Mouse (Mus musculus) hindbrain, embryonic 12.5 days (tissue): ENCODE data around the gene Cdca5. TPM values are rescaled to one million over a fixed set of nuclear protein-coding genes. Genes with fewer than 3 reads are reported as not detected.
A peak's percentile ranks its signal among the peaks of the same experiment; 100 is the strongest.

ENCODE experiments used
- ATAC-seq: fragments of 200-750 bp; cut with Nextera tagmentation; 2 replicates; pipeline ENCODE4 v1.8.0; 2017; ENCODE audit warnings: moderate TSS enrichment; ENCODE audit not compliant: low FRiP score
- H3K27ac ChIP-seq: fragments of 300-500 bp; sonication (generic); 2 replicates; pipeline ENCODE4 v1.5.1; 2016; ENCODE audit warnings: mild to moderate bottlenecking
- H3K27me3 ChIP-seq: fragments of 300-500 bp; sonication (generic); 2 replicates; pipeline ENCODE4 v1.6.1; 2016; ENCODE audit warnings: mild to moderate bottlenecking
- H3K36me3 ChIP-seq: fragments of 300-500 bp; sonication (generic); 2 replicates; pipeline ENCODE4 v1.6.1; 2016; ENCODE audit warnings: mild to moderate bottlenecking
- H3K4me1 ChIP-seq: fragments of 300-500 bp; sonication (generic); 2 replicates; pipeline ENCODE4 v1.6.1; 2016
- H3K4me2 ChIP-seq: fragments of 300-500 bp; sonication (generic); replicated peaks from 2 replicates; pipeline ENCODE4 v1.6.1; 2016; ENCODE audit warnings: mild to moderate bottlenecking
- H3K4me3 ChIP-seq: fragments of 300-500 bp; sonication (generic); 2 replicates; pipeline ENCODE4 v1.5.1; 2016; ENCODE audit warnings: mild to moderate bottlenecking
- H3K9ac ChIP-seq: fragments of 300-500 bp; sonication (generic); 2 replicates; pipeline ENCODE4 v1.6.1; 2016; ENCODE audit warnings: mild to moderate bottlenecking, moderate library complexity
- H3K9me3 ChIP-seq: fragments of 300-500 bp; sonication (generic); replicated peaks from 2 replicates; pipeline ENCODE4 v1.6.1; 2016; ENCODE audit warnings: mild to moderate bottlenecking
- WGBS: fragments of 180-500 bp; shearing (Covaris S2); methylation state at CpG from one replicate; pipeline ENCODE4 v1.1.7; 2016; 5-methylcytosine and 5-hydroxymethylcytosine counted together
- polyA plus RNA-seq: library from polyadenylated mRNA; unstranded; fragments of >200 nt; fragmentation: Nextera tagmentation; extraction: Ambion mirVana; gene quantifications from 2 replicates; pipeline ENCODE4 v1.2.1, GENCODE M21; 2016

Cdca5 gene
- polyA plus RNA-seq, 1 experiment from 2014 or later = 24.5 TPM

GRCm38 (mm10) chr19:6085417-6085879, 665 bp downstream of the Cdca5 start:
- H3K4me3 ChIP-seq = peak overlapping the region; percentile 78
- H3K9ac ChIP-seq = peak overlapping the region; percentile 44
- H3K36me3 ChIP-seq = peaks cover 40% of the 10 kb centered on the region
- H3K27me3 ChIP-seq = no peaks in the 10 kb centered on the region
- no peaks in the 10 kb centered on the region for H3K9me3 ChIP-seq
- 2% methylated on average over 17 of the region's 17 CpGs for WGBS
- H3K4me1 ChIP-seq = peaks cover 18% of the 10 kb centered on the region
- no peak overlapping the region for H3K27ac ChIP-seq
- peak overlapping the region; percentile 96 for H3K4me2 ChIP-seq
- peak; percentile 75 for ATAC-seq

- Histone ChIP-seq H3K27me3 (no peaks in the 10 kb centered on the region), H3K4me2 (no peak overlapping the region), H3K4me1 (peaks cover 10% of the 10 kb centered on the region), H3K4me3 (no peak overlapping the region), H3K9me3 (no peaks in the 10 kb centered on the region), H3K9ac (no peak overlapping the region), H3K27ac (no peak overlapping the region), H3K36me3 (peaks cover 41% of the 10 kb centered on the region)
- no peak for ATAC-seq
- 94% methylated on average over 13 of the region's 13 CpGs for WGBS
Observed at GRCm38 (mm10) chr19:6088841-6089240, 4.1 kb downstream of the Cdca5 start.

- 91% methylated on average over 7 of the region's 7 CpGs for WGBS
- Histone ChIP-seq H3K9me3 (no peaks in the 10 kb centered on the region), H3K4me3 (no peak within 1 kb of the TSS), H3K27me3 (no peaks in the 10 kb centered on the region), H3K36me3 (peaks cover 31% of the 10 kb centered on the region), H3K27ac (no peak within 1 kb of the TSS), H3K4me2 (no peak within 1 kb of the TSS), H3K4me1 (no peaks in the 10 kb centered on the region), H3K9ac (no peak within 1 kb of the TSS)
- ATAC-seq = no peak
Observed at GRCm38 (mm10) chr19:6094119-6094518, 9.3 kb downstream of the Cdca5 start, which contains the start of gene AC131692.1. AC131692.1 (plus strand) TSS chr19:6094419.

GRCm38 (mm10) chr19:6097847-6098246, 13.1 kb downstream of the Cdca5 start:
- Histone ChIP-seq H3K9ac (no peak overlapping the region), H3K4me3 (no peak overlapping the region), H3K27me3 (no peaks in the 10 kb centered on the region), H3K4me1 (no peaks in the 10 kb centered on the region), H3K36me3 (peaks cover 4% of the 10 kb centered on the region; the same call in 1 of the 2 replicates), H3K9me3 (no peaks in the 10 kb centered on the region), H3K4me2 (no peak overlapping the region), H3K27ac (no peak overlapping the region)
- ATAC-seq = no peak
- 89% methylated on average over 3 of the region's 3 CpGs for WGBS

GRCm38 (mm10) chr19:6101186-6101585, 16.4 kb downstream of the Cdca5 start:
- WGBS = 54% methylated on average over 6 of the region's 6 CpGs
- Histone ChIP-seq H3K27me3 (no peaks in the 10 kb centered on the region), H3K4me3 (no peak overlapping the region), H3K9me3 (no peaks in the 10 kb centered on the region), H3K36me3 (no peaks in the 10 kb centered on the region), H3K9ac (no peak overlapping the region), H3K27ac (no peak overlapping the region), H3K4me1 (no peaks in the 10 kb centered on the region), H3K4me2 (no peak overlapping the region)
- no peak for ATAC-seq

GRCm38 (mm10) chr19:6102169-6102853, 17.5 kb downstream of the Cdca5 start:
- H3K9ac ChIP-seq = no peak overlapping the region
- H3K27ac ChIP-seq = no peak overlapping the region
- no peaks in the 10 kb centered on the region for H3K9me3 ChIP-seq
- no peaks in the 10 kb centered on the region for H3K4me1 ChIP-seq
- H3K36me3 ChIP-seq = no peaks in the 10 kb centered on the region
- no peak overlapping the region for H3K4me2 ChIP-seq
- WGBS = 80% methylated on average over 6 of the region's 6 CpGs
- no peaks in the 10 kb centered on the region for H3K27me3 ChIP-seq
- no peak for ATAC-seq
- H3K4me3 ChIP-seq = no peak overlapping the region

- no peaks in the 10 kb centered on the region for H3K36me3 ChIP-seq
- no peak overlapping the region for H3K4me3 ChIP-seq
- H3K9ac ChIP-seq = no peak overlapping the region
- ATAC-seq = no peak
- no peak overlapping the region for H3K27ac ChIP-seq
- WGBS = 85% methylated on average over 4 of the region's 4 CpGs
- no peak overlapping the region for H3K4me2 ChIP-seq
- H3K4me1 ChIP-seq = no peaks in the 10 kb centered on the region
- H3K27me3 ChIP-seq = no peaks in the 10 kb centered on the region
- H3K9me3 ChIP-seq = no peaks in the 10 kb centered on the region
Observed at GRCm38 (mm10) chr19:6104476-6104875, 19.7 kb downstream of the Cdca5 start.

- Histone ChIP-seq H3K27ac (no peak within 1 kb of the TSS), H3K27me3 (no peaks in the 10 kb centered on the region), H3K9me3 (no peaks in the 10 kb centered on the region), H3K4me2 (no peak within 1 kb of the TSS), H3K36me3 (no peaks in the 10 kb centered on the region), H3K4me3 (no peak within 1 kb of the TSS), H3K4me1 (no peaks in the 10 kb centered on the region), H3K9ac (no peak within 1 kb of the TSS)
- 86% methylated on average over 7 of the region's 7 CpGs for WGBS
- ATAC-seq = no peak
Observed at GRCm38 (mm10) chr19:6105586-6105985, 20.8 kb downstream of the Cdca5 start, which contains the start of gene Naaladl1. Naaladl1 (plus strand) TSS chr19:6105782.

GRCm38 (mm10) chr19:6113116-6113515, 28.3 kb downstream of the Cdca5 start:
- Histone ChIP-seq H3K36me3 (peaks cover 37% of the 10 kb centered on the region), H3K4me1 (peaks cover 17% of the 10 kb centered on the region), H3K27me3 (no peaks in the 10 kb centered on the region), H3K4me3 (no peak overlapping the region), H3K4me2 (no peak overlapping the region), H3K27ac (no peak overlapping the region), H3K9me3 (no peaks in the 10 kb centered on the region), H3K9ac (no peak overlapping the region)
- 62% methylated on average over 6 of the region's 6 CpGs for WGBS
- no peak for ATAC-seq

GRCm38 (mm10) chr19:6116113-6116850, 31.5 kb downstream of the Cdca5 start:
- no peaks in the 10 kb centered on the region for H3K27me3 ChIP-seq
- H3K4me2 ChIP-seq = peak overlapping the region; percentile 80; the same call in 1 of the 2 replicates
- WGBS = 93% methylated on average over 15 of the region's 15 CpGs
- H3K36me3 ChIP-seq = peaks cover 40% of the 10 kb centered on the region
- ATAC-seq = no peak
- peak overlapping the region; percentile 86; the same call in 1 of the 2 replicates for H3K4me3 ChIP-seq
- peaks cover 27% of the 10 kb centered on the region for H3K4me1 ChIP-seq
- peak overlapping the region; percentile 46 for H3K9ac ChIP-seq
- no peaks in the 10 kb centered on the region for H3K9me3 ChIP-seq
- no peak overlapping the region for H3K27ac ChIP-seq

DNA sequence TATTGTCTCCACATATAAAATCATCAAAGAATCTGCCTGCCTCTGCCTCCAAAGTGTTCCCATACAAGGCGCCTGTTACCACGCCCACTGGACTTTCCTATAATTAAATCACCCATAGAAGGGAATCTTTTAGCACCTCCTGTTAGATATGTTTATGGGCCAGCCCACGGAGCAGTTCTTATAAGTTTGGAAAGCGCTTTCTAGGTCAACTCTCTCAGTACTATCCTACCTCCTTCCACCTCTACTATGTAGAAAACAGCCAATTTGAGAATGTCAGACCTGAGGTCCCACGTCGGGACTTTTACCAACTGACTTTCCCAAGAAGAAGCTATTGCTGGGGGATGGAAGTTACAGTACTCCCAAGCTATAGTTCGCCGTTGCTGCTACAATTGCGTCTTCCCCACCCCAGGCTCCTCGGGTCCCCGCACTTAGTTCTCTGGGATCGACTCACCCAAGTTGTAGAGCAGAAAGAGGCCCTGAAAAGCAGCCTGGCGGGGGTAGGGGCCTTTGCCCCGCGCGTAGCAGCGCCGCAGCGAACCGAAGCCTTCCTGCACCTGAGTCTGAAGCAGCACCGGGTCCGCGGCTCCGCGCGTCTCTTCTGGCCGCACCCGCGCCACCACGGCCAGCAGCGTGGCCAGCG, 32.7 kb downstream of the Cdca5 start:
- H3K4me3 ChIP-seq = peak overlapping the region; percentile 86
- no peaks in the 10 kb centered on the region for H3K9me3 ChIP-seq
- 6% methylated on average over 29 of the region's 32 CpGs for WGBS
- H3K27ac ChIP-seq = peak overlapping the region; percentile 93
- peak overlapping the region; percentile 80 for H3K4me2 ChIP-seq
- H3K4me1 ChIP-seq = peaks cover 31% of the 10 kb centered on the region
- no peaks in the 10 kb centered on the region for H3K27me3 ChIP-seq
- H3K9ac ChIP-seq = peak overlapping the region; percentile 89
- peaks cover 41% of the 10 kb centered on the region for H3K36me3 ChIP-seq
- no peak for ATAC-seq

DNA sequence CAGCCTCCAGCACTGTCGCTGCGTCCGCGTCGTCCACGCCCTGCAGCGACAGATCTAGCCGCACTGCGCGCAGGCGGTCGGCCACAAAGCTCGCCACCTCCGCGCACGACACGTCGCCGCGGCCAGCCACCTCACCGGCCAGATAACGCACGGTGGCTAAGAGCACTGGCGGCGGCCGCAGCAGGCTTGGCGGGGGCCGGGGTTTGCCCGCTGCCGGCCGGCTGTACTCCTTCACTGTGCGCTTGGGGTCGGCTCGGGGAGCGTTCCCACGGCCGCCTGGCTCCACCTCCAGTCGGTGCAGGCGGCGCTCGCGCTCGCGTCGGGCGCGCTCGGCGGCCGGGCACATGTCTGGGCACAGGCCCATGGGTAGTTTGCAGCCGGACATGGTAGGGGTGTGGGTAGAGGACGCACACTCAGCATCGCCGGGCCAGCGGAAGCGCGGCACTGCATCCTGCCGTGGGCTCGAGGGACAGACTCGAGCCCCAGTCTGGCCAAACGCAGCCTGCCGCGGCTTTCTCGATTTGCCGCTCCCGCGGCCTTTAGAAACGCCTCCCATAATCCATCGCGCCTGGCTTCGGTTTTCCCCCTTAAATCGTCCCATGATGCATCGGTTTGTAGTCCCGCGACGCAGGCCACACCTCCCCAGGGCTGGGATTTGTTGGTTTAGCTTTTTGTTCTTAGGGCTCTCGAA, 33.3 kb downstream of the Cdca5 start, which contains the start of gene Sac3d1:
Gene Sac3d1 (minus strand): TSS at position 665 of the 691 bp plus-strand sequence.
- ATAC-seq = peak; percentile 90
- Histone ChIP-seq H3K4me2 (peak within 1 kb of the TSS; percentile 80), H3K27ac (peak within 1 kb of the TSS; percentile 93), H3K36me3 (peaks cover 35% of the 10 kb centered on the region), H3K27me3 (no peaks in the 10 kb centered on the region), H3K4me1 (peaks cover 31% of the 10 kb centered on the region), H3K9me3 (no peaks in the 10 kb centered on the region), H3K9ac (peak within 1 kb of the TSS; percentile 89), H3K4me3 (peak within 1 kb of the TSS; percentile 86)
- WGBS = under 1% methylated on average over 77 of the region's 77 CpGs
